Mouse (Mus musculus) frontal cortex, postnatal 14 days (tissue): ENCODE results near the gene Wdr63.
"Not testable (repeated sequence)": the region's sequence is repeated elsewhere in the genome, so short reads cannot be mapped to it uniquely, and the experiment has no call there.

Experiments
- DNase-seq, 2 experiments: peaks; one replicate each; pipeline ENCODE4 v3.0.0; 2022; ENCODE audit warnings: low spot score in 2 of 2

Wdr63 gene

DNA sequence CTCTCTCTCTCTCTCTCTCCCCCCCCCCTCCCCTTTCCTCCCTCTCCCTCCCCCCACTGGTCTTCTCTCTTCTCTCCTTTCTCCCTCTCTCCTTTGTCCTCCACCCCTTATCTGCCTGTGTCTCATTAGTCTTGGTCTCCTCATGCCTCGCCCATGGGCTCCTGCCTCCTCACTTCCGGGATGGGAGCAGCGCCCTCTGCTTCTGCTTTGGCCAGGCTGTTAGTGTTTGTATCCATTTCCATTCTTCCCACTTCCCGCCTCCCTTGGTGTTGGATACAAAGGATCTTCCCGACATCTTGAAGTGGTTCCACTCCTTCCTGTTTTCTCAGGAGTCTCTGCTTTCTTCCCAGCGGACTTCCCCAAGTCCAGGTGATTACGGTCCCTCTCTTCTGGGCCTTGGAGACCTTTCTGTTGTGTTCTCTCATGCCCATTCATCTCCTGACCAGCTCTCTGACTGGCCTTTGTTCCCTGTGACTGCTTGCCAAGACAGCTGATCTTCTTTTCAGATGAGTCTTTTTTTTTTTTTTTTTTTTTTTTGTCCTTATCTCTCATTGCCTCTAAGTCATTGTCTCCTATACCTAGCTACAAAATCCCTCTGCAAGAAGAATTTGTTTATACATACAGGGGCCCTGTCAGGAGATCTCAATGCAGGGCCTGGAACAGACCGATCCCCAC is 96.2 kb downstream of the Wdr63 start:
- no peak for DNase-seq

GRCm38 (mm10) chr3:146010751-146011150 is 97.2 kb downstream of the Wdr63 start:
- no peak for DNase-seq

GRCm38 (mm10) chr3:146009859-146010645 is 97.9 kb downstream of the Wdr63 start:
- DNase-seq, result no peak

DNA sequence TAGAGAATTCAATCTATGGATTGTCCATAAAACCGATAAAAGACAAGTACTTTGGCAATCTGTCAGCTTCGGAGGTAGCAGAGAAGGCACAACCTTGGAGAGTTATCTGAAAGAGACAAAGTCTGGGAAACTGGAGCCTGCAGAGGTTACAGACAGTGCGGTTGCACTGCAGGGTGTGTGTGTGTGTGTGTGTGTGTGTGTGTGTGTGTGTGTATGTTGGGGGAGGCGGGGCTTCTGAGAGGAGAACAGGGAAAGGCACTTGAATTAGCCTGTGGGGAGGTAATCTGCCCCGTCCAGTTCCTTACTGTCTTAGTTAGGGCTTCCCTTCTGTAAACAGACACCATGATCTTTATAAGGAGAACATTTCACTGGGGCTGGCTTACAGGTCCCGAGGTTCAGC is 100.1 kb downstream of the Wdr63 start:
- DNase-seq, result no peak

GRCm38 (mm10) chr3:146004347-146005051 is 103.4 kb downstream of the Wdr63 start:
- no peak for DNase-seq

- not testable (repeated sequence) for DNase-seq
These were observed 111.4 kb downstream of the Wdr63 start for GRCm38 (mm10) chr3:145996539-145996938.

GRCm38 (mm10) chr3:145995489-145995888 is 112.4 kb downstream of the Wdr63 start:
- DNase-seq, result no peak

DNA sequence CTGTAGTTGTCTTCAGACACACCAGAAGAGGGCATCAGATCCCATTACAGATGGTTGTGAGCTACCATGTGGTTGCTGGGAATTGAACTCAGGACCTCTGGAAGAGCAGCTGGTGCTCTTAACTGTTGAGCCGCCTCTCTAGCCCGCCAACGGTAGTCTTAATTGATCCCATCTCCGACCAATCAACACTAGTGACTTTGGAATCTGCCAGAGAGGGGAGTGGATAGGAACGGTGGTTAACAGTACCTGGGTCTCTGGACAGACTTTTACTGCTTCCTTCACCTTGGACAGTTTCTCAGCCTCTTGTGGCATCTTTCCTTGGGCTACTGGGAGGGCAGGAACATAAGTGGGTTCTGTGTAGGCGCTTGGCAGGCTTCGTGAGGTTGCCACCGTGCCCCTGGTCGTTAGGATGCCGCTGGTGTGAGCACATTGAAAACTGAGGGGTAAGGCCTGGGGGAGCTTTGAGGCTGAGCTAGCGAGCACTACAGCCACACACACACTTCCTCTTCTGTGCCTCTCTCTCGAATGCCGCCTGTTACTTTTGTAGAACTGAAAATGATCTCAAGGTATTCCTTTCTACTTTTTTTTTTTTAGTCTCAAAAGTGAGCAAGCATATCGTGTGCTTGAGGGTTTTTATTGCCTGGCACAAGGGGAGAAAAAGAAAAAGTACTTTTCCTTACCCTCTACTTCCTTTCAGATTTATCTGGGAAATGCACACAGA is 114.3 kb downstream of the Wdr63 start:
- no peak for DNase-seq

GRCm38 (mm10) chr3:145992796-145993195 is 115.1 kb downstream of the Wdr63 start:
- no peak for DNase-seq

DNA sequence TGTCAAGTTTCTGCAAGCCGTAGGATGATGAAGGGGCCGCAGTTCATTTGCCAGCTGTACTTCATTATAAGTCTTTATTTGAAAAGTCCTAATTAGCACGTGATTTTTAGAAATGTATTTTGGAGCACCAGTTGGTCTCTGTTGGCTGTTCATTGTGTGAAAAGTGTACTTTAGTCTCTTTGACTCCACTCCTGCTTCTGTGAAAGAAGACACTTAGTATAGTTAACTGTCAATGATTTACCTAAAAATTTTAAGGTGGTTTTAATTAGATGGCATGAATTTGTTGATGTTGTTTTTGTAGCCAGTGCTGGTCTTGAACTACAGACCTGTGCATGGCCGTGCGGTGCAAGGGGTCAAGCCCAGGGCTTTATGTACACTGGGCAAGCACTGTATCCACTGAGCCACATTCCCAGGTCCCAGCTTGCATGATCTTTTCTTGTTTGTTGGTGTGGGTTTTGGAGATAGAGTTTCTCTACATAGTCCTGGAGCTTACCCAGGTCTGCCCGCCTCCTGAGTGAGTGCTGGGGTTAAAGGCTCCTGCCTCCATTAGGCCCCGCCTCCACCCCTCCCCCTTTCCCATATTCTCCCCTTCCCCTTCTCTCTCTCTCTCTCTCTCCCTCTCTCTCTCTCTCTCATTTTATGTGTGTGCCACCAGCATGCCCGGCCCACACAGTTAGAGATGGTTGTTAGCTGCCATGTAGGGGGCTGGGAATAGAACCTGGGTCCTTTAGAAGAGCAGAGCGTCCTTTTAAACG is 115.8 kb downstream of the Wdr63 start:
- no peak for DNase-seq

DNA sequence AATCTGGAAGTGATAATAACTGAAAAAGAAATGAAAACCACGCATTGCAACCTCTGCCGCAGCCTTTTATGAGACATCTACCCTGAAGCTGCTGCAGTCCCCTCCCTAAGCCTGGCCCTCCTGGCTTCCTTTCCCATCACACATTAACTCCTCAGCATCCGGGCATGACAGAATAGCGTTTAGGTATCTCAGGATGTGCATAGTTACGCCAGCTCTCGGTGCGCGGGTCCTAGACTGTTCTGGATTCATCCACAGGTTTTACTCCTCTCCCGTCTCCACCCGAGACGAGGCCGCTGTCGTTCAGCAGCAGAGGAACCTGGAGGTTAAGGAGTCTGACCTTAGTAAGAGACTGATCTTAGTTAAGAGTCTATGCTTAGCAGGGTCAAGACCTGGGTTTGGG is 116.8 kb downstream of the Wdr63 start:
- DNase-seq, result no peak
